Mouse (Mus musculus) monocyte, adult 5-6 weeks (primary cell): ENCODE measurements at regions not wholly inside any gene's neighbourhood (a gene's known extent, or its start where the extent isn't known, plus 50 kb on each side); places are given as distances from the start of the nearest gene placed in this dataset.
"Not testable (repeated sequence)": the region's sequence is repeated elsewhere in the genome, so short reads cannot be mapped to it uniquely, and the experiment has no call there.

Source experiments
- ATAC-seq: fragments of 153-309, 156-312 bp; replicated peaks from 2 replicates; pipeline ENCODE4 v1.8.0; 2017; ENCODE audit warnings: mild to moderate bottlenecking; ENCODE audit not compliant: low TSS enrichment, insufficient number of reproducible peaks, severe bottlenecking, poor library complexity, low FRiP score

DNA sequence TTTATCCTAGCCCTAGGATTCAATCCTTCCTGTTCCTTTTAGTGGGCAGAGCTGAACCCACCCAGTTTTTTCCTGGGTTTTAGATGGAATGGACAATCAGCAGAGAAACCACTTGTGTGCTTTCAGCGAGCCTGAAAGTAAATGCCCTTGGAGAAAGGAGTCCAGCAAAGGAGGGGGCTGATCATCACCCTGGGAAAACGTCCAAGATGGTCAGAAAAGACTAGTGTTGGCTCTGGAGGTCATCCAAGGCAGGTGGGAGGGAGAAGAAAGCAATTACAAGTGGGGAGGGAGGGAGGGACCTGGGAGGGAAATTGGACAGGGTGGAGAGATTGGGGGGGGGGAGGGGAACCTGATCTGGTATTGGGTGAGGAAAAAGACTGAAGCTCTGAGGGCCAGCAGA lies 55.6 kb upstream of the Zfp366 start:
- no peak for ATAC-seq

DNA sequence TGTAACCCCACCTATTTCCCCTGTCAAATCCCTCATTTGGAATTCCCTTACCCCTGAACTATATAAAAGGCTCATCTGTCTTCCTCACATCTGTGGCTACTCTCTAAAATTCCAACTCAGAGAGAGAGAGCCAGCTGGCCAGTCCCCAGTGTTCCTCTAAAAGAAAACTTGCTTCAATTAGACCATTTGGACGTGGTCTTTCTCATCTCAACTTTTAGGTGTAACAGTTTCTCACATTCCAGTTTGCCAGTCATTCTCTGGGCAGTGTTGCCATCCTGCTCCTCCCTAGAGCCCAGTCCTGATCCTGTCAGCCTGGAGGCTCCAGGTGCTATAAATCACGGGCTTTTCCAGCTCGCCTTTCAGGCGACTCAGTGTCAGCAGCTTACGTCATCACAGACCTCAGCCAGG lies 56.3 kb upstream of the Zfp366 start:
- no peak for ATAC-seq

- ATAC-seq = no peak
Measured at GRCm38 (mm10) chr13:99127716-99128115, 56.9 kb upstream of the Zfp366 start.

DNA sequence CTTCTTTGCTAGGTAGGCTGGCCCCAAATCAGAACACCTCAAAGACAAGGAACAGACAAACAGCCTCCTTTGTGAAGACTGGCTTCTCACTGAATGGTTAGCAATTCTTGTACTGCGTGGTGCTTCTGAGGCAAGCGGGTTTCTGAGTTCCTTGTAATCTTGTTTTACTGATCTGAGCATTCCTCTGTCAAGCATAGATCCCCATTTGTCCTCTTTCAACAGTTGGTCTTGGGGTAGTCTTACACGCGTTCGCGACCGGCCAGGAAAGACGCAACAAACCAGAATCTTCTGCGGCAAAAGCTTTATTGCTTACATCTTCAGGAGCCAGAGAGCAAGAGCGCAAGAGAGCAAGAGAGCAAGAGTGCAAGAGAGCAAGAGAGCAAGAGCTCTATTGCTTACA lies 57.7 kb upstream of the Zfp366 start:
- not testable (repeated sequence) for ATAC-seq

GRCm38 (mm10) chr13:99126538-99126937 lies 58.1 kb upstream of the Zfp366 start:
- no peak for ATAC-seq

- ATAC-seq = no peak
Measured at GRCm38 (mm10) chr13:99125946-99126345, 58.7 kb upstream of the Zfp366 start.

DNA sequence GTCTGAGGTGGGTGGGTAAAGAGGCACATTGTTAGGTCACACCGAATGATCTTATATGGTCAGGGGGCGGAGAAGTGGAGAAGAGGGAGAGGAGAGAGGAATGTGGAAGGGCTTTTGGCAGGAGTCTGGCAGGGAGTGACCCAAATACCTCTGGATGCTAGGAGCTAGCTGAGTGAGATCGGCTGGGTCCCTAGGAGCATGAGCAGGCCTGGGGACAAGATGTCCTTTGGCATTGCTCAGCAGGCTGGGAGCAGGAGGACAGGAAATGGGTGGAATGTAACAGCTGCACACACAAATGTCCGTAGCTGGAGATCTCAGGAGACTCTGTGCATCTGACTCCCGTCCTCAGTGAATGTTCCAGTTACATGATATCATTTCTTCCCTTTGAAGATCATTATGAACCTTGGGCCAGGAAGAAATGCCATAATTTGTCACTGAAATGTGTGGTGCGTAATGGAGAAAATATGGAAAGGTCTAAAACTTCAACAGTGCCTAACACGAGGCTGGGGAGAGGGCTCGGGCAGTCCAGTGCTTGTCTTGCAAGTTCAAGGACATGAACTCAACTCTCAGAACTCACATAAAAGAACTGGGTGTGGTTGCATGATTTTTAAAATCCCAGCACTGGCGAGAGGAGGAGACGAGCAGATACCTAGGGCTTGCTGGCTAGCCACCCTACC lies 59.6 kb upstream of the Zfp366 start:
- ATAC-seq = no peak

- ATAC-seq = no peak
Measured at GRCm38 (mm10) chr13:99124141-99124540, 60.5 kb upstream of the Zfp366 start.

DNA sequence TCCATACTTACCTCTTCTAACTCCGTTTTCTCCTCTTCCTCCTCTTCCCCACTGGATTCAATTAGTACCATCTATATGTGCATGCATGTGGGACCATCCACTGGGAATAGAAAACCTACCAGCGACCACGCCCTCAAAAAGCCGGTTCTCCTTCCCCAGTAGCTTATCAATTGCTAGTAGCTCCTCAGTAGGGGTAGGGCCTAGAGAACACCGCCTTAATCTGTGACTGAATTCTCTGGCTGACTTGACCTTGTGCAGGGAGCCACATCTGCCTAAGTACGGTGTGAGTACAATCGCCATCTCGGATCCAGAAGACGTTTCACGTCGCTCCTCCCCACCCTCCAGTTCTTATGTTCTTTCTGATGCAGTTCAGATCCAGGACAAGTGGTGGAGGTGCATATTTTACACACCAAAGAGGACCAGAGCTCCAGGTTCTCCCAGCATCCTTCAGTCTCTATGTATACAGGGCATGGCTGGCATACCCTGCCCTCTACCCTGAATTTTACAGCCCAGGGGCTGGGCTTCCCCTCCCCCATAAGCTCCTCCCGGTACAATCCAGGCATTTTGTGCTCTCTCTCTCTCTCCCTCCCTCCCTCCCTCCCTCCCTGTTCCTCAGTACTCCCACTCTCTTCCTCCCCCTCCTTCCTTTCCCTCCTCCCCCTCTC lies 61.0 kb upstream of the Zfp366 start:
- ATAC-seq = no peak

GRCm38 (mm10) chr13:99122539-99122938 lies 62.1 kb upstream of the Zfp366 start:
- not testable (repeated sequence) for ATAC-seq

DNA sequence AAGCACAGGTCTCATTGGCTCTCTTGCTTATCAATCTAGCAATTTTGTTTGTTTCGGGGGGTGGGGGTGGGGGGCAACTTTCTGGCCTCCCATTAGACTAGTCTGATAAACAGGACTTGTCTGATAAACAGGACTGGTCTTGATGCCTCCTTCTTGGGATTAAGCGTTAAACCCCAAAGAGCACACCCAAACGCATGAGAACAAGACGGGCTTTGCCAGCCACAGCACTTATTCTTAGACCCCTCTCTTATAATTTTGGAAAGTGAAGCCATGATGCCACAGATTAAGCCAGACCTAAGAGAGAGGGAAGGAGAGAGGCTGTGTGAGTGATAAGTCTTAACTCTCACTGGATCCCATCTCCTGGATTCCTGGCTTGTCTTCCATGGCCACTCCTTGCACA lies 63.5 kb upstream of the Zfp366 start:
- no peak for ATAC-seq

DNA sequence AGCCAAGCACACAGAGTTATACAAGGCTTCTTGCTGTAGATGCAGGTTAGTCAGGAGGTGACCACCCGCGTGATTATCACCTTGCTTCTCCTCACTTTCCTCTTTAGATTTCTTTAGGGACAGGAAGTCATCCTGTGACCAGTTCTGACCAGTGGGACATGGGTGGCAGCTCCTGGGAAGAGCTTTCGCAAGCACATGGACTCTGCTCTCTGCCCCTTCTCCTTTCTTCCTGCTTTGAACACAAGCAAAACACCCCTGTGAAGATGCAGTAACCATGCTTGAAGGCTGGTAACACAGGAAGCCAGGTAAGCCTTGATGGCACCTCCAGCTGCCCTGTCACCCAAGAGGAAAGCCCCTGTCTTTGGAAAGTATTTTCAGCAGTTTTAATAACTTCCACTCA lies 64.7 kb upstream of the Zfp366 start:
- ATAC-seq = no peak

GRCm38 (mm10) chr13:99118901-99119300 lies 65.7 kb upstream of the Zfp366 start:
- no peak for ATAC-seq

- ATAC-seq = no peak
Measured at GRCm38 (mm10) chr13:99115541-99115940, 69.1 kb upstream of the Zfp366 start.

GRCm38 (mm10) chr13:99114565-99114964 lies 70.1 kb upstream of the Zfp366 start:
- ATAC-seq = no peak

- no peak for ATAC-seq
Measured at GRCm38 (mm10) chr13:99111736-99112386, 72.8 kb upstream of the Zfp366 start.

- ATAC-seq = no peak
Measured at GRCm38 (mm10) chr13:99107983-99108382, 76.6 kb upstream of the Zfp366 start.

DNA sequence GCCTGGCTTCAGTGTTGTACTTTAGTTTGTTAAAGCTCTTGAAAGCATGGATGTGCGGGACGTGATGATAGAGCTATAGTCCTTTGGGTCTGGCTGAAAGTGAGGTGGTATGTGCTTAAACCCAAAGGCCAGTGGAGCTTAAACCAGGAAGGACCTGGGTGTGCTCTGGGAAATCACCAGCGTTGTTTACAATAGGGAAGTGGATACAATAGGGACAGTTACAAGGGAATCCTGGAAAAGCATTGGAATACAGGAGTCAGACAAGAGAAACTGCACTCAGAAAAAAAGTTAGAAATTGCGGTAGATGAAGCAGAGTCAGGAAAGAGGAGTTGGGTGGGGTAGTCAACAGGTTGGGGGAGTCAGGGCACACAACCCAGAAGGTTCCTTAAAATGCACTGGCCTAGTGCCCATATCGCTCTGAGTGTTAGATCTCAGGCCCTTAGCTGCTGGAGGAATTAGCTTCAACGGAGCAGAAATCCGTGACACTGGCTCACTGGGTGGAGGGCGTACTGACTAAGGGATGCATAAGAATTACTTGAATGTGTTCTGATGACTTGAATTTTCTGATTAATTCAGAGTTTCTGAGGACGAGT lies 82.4 kb upstream of the Zfp366 start:
- ATAC-seq = no peak

GRCm38 (mm10) chr13:99100430-99101409 lies 83.9 kb upstream of the Zfp366 start:
- peak; percentile 62 for ATAC-seq
